Mouse (Mus musculus) left cerebral cortex, postnatal 10 days (tissue): ENCODE results near the gene Sox5. TPM values are rescaled to one million over a fixed set of nuclear protein-coding genes. Genes with fewer than 3 reads are reported as not detected.

Experiments
- DNase-seq, 2 experiments: peaks; one replicate each; pipeline ENCODE4 v3.0.0; 2021 to 2022; ENCODE audit warnings: low spot score in 2 of 2, mixed read lengths in 1 of 2; ENCODE audit errors: extremely low spot score in 1 of 2
- intact Hi-C: fragments of 180-260 bp; cut with DNase I; formaldehyde crosslinking; loops from one replicate; pipeline ENCODE4 v1.15.1; 2025
- total RNA-seq, 2 experiments: library from RNA; stranded (reverse); gene quantifications; 2 replicates each; pipeline ENCODE4 v1.2.3; 2021

Sox5 gene
- total RNA-seq, 2 experiments from 2014 or later = 77.5 to 78.6 TPM

GRCm38 (mm10) chr6:143998201-143998600 lies 783.6 kb downstream of the Sox5 start:
- DNase-seq = no peak
- intact Hi-C loops = no loop called here

- DNase-seq = no peak
- intact Hi-C loops = no loop called here
Observed at GRCm38 (mm10) chr6:143997616-143998015, 784.2 kb downstream of the Sox5 start.

DNA sequence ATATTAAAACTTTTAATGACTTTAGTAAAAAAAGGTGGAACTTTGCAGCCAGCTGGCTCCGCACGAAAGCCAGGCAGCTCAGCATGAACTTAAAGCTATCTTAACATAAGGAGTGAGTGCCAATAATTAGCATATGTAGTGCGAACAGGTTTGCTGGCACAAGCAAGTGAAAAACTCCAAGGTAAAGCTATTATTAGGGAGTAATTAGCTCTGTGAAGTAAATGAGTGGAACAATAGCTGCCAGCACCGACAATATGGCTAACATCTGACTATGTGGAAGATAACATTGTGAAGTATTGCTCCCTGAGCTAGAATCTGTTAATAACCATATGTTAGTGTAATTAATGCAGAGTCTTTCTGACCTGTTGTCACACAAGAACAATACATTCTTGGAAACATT lies 786.7 kb downstream of the Sox5 start:
- no peak for DNase-seq
- intact Hi-C loops = no loop called here

- DNase-seq = no peak
- intact Hi-C loops = no loop called here
Observed at GRCm38 (mm10) chr6:143987548-143987947, 794.2 kb downstream of the Sox5 start.

GRCm38 (mm10) chr6:143980131-143980530 lies 801.6 kb downstream of the Sox5 start:
- intact Hi-C loops = no loop called here
- no peak for DNase-seq

- DNase-seq = no peak
- intact Hi-C loops = loop anchor here (10.0 kb wide), 1 partner anchor 643 kb away; no protein-coding TSS in a partner anchor
Observed at GRCm38 (mm10) chr6:143967724-143968400, 813.9 kb downstream of the Sox5 start.

- intact Hi-C loops = loop anchor here (10.0 kb wide), 1 partner anchor 636 kb away; no protein-coding TSS in a partner anchor
Observed at GRCm38 (mm10) chr6:143960487-143960886, 821.3 kb downstream of the Sox5 start.

DNA sequence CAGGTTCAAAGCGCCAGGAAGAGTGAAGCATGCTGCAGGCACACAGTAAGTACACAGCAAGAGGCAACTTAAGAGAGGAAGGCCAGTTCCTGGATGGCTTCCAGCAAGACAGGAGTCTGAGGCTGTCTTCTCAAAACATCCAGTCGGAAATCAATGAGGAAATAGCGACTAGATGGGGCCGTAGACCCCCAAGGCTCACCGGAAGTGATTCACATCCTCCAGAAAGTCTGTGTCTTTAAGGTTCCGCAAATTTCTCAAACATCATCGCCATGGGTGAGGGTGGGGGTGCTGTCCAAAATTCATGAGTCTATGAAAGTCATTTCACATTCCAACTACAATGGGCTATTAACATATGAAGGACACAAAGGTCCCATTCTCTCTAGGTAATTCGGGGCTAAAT lies 821.7 kb downstream of the Sox5 start:
- DNase-seq = no peak
- intact Hi-C loops = loop anchor here (10.0 kb wide), 1 partner anchor 635 kb away; no protein-coding TSS in a partner anchor

More at GRCm38 (mm10) chr6:143960487-143960886, 821.3 kb downstream of the Sox5 start:
- no peak for DNase-seq

GRCm38 (mm10) chr6:143958372-143958771 lies 823.4 kb downstream of the Sox5 start:
- no peak for DNase-seq

DNA sequence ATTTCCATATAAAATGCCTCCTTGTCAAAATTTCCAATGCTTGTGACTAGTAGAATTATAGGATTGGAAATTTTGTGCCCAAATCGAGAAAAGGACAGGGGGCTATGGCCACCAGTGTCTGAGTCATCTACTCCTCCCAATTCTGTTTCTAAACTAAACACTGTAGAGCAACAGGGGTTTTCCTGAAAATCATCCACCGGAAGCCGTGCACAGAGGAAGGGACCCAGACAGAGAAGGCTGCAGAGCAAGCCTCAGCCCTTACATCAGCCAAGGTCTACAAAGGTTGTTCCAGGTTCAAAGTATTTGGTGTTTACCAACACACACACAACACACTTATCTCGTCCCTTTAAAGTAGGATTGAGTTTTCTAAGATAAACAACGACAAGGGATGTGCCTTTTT lies 824.7 kb downstream of the Sox5 start:
- DNase-seq = no peak
- intact Hi-C loops = no loop called here

More at GRCm38 (mm10) chr6:143958372-143958771, 823.4 kb downstream of the Sox5 start:
- intact Hi-C loops = no loop called here

- intact Hi-C loops = no loop called here
Observed at GRCm38 (mm10) chr6:143948553-143949308, 833.0 kb downstream of the Sox5 start.

GRCm38 (mm10) chr6:143948071-143948470 lies 833.7 kb downstream of the Sox5 start:
- no peak for DNase-seq
- intact Hi-C loops = no loop called here

More at GRCm38 (mm10) chr6:143948553-143949308, 833.0 kb downstream of the Sox5 start:
- no peak for DNase-seq

DNA sequence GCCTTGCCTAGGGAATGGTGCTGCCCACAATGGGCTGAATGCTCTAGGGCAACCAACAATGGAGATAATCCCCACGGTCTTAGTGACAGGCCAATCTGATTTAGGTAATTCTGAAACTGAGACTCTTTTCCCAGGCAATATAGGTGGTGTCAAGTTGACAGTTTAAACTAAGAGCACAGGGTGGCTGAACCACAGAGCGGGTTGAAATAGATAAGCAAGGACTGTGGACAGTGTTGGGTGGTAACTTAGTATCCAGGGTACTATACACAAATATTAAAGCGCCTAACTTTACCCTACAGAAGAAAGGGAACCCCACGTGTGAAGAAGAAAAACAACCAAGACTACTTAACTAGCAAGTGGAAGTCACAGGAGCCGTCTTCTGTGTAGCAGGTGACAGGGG lies 838.7 kb downstream of the Sox5 start:
- no peak for DNase-seq
- intact Hi-C loops = no loop called here

GRCm38 (mm10) chr6:143941291-143941785 lies 840.4 kb downstream of the Sox5 start:
- DNase-seq = no peak
- intact Hi-C loops = no loop called here

GRCm38 (mm10) chr6:143923146-143923545 lies 858.6 kb downstream of the Sox5 start:
- no peak for DNase-seq
- intact Hi-C loops = no loop called here

- DNase-seq = no peak
- intact Hi-C loops = no loop called here
Observed at GRCm38 (mm10) chr6:143918405-143918947, 863.3 kb downstream of the Sox5 start.

DNA sequence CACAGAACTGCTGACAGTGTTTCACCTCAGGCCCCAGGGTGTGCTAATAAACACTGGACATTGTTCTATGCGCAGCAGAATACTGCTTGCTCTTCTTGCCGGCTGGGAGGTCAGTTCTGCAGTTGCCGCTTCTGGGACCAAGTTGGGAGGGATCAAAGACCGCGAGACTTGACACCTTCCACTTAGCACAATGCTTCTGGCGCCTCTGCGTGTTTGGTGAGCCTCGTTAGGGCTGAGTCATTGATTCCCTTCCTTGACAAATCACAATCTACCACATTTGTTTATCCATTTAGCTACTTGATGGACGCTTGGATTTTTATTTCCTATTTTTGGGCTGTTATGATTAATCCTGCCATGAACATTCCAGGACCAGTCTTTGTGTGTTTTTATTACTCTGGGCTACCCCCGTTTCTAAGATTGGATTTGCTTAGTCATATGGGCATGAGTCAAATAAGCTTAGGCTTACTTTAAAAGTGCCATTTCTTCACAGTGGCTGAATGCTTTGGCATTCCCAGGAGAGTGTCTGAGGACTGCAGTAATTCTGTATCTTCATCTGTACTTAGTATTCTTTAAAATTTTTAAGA lies 865.5 kb downstream of the Sox5 start:
- no peak for DNase-seq
- intact Hi-C loops = no loop called here

- no peak for DNase-seq
- intact Hi-C loops = no loop called here
Observed at GRCm38 (mm10) chr6:143915686-143916085, 866.1 kb downstream of the Sox5 start.

- no peak for DNase-seq
- intact Hi-C loops = no loop called here
Observed at GRCm38 (mm10) chr6:143912316-143912715, 869.5 kb downstream of the Sox5 start.
